Mouse (Mus musculus) limb, embryonic 12.5 days (tissue): ENCODE results near the gene Gpr152. TPM values are rescaled to one million over a fixed set of nuclear protein-coding genes. Genes with fewer than 3 reads are reported as not detected.

Source experiments
- ATAC-seq: fragments of 200-750 bp; cut with Nextera tagmentation; 2 replicates; pipeline ENCODE4 v1.8.0; 2017; ENCODE audit warnings: low read depth, moderate TSS enrichment; ENCODE audit not compliant: insufficient number of reproducible peaks, insufficient read depth, low FRiP score, low TSS enrichment
- H3K27ac ChIP-seq: fragments of 300-500 bp; sonication (generic); 2 replicates; pipeline ENCODE4 v1.5.1; 2016; ENCODE audit warnings: mild to moderate bottlenecking, moderate library complexity
- H3K27me3 ChIP-seq: fragments of 300-500 bp; sonication (generic); 2 replicates; pipeline ENCODE4 v1.6.1; 2016; ENCODE audit warnings: mild to moderate bottlenecking, moderate library complexity
- H3K36me3 ChIP-seq: fragments of 300-500 bp; sonication (generic); 2 replicates; pipeline ENCODE4 v1.6.1; 2016; ENCODE audit warnings: mild to moderate bottlenecking, moderate library complexity
- H3K4me1 ChIP-seq: fragments of 300-500 bp; sonication (generic); replicated peaks from 2 replicates; pipeline ENCODE4 v1.6.1; 2016
- H3K4me2 ChIP-seq: fragments of 300-500 bp; sonication (generic); 2 replicates; pipeline ENCODE4 v1.6.1; 2016; ENCODE audit warnings: mild to moderate bottlenecking, moderate library complexity
- H3K4me3 ChIP-seq: fragments of 300-500 bp; sonication (generic); replicated peaks from 2 replicates; pipeline ENCODE4 v1.5.1; 2016; ENCODE audit warnings: mild to moderate bottlenecking
- H3K9ac ChIP-seq: fragments of 300-500 bp; sonication (generic); replicated peaks from 2 replicates; pipeline ENCODE4 v1.6.1; 2016; ENCODE audit warnings: mild to moderate bottlenecking, moderate library complexity
- H3K9me3 ChIP-seq: fragments of 300-500 bp; sonication (generic); 2 replicates; pipeline ENCODE4 v1.6.1; 2016; ENCODE audit warnings: mild to moderate bottlenecking, moderate library complexity
- WGBS: fragments of 180-500 bp; shearing (Covaris S2); methylation state at CpG from one replicate; pipeline ENCODE4 v1.1.7; 2016; 5-methylcytosine and 5-hydroxymethylcytosine counted together
- polyA plus RNA-seq: library from polyadenylated mRNA; unstranded; fragments of >200 nt; fragmentation: Nextera tagmentation; extraction: Ambion mirVana; gene quantifications from 2 replicates; pipeline ENCODE4 v1.2.1, GENCODE M21; 2016

Gpr152 gene
- polyA plus RNA-seq, 1 experiment from 2014 or later, result not detected

- 83% methylated on average over 12 of the region's 12 CpGs for WGBS
- Histone ChIP-seq H3K4me2 (no peak overlapping the region), H3K9ac (no peak overlapping the region), H3K36me3 (peaks cover 69% of the 10 kb centered on the region), H3K27me3 (no peaks in the 10 kb centered on the region), H3K4me3 (no peak overlapping the region), H3K9me3 (no peaks in the 10 kb centered on the region), H3K4me1 (peaks cover 42% of the 10 kb centered on the region), H3K27ac (no peak overlapping the region)
- no peak for ATAC-seq
Observed at GRCm38 (mm10) chr19:4194776-4195650, 55.4 kb downstream of the Gpr152 start.

Other genes with a start within 250 kb of the Gpr152 start
- gene Tcirg1, start 232.7 kb upstream of the Gpr152 start, polyA plus RNA-seq, result 41.3 and 47.0 TPM in 2 replicates
- 242 and 257 TPM in 2 replicates for gene Ndufs8, start 227.0 kb upstream of the Gpr152 start, polyA plus RNA-seq
- gene Aldh3b1, start 210.0 kb upstream of the Gpr152 start, polyA plus RNA-seq, result 0.60 and 0.65 TPM in 2 replicates
- 11.7 and 12.1 TPM in 2 replicates for gene Unc93b1, start 204.6 kb upstream of the Gpr152 start, polyA plus RNA-seq
- gene Aldh3b3, start 181.1 kb upstream of the Gpr152 start, polyA plus RNA-seq, result not detected in 2 replicates
- 2.7 and 3.6 TPM in 2 replicates for gene Aldh3b2, start 167.5 kb upstream of the Gpr152 start, polyA plus RNA-seq
- 3.6 and 3.7 TPM in 2 replicates for gene Acy3, start 153.2 kb upstream of the Gpr152 start, polyA plus RNA-seq
- not detected in 2 replicates for gene Tbx10, start 147.0 kb upstream of the Gpr152 start, polyA plus RNA-seq
- gene Nudt8, start 139.2 kb upstream of the Gpr152 start, polyA plus RNA-seq, result 30.8 and 31.5 TPM in 2 replicates
- gene Gm49405, start 139.2 kb upstream of the Gpr152 start, polyA plus RNA-seq, result 4.6 and 5.5 TPM in 2 replicates
- 6.8 and 7.6 TPM in 2 replicates for gene Doc2g, start 136.5 kb upstream of the Gpr152 start, polyA plus RNA-seq
- 180 and 201 TPM in 2 replicates for gene Ndufv1, start 127.0 kb upstream of the Gpr152 start, polyA plus RNA-seq
- 476 and 504 TPM in 2 replicates for gene Gstp1, start 101.8 kb upstream of the Gpr152 start, polyA plus RNA-seq
- gene Gstp2, start 93.8 kb upstream of the Gpr152 start, polyA plus RNA-seq, result 1.8 and 10.6 TPM in 2 replicates
- not detected in 2 replicates for gene Gstp3, start 80.2 kb upstream of the Gpr152 start, polyA plus RNA-seq
- gene Cabp2, start 58.2 kb upstream of the Gpr152 start, polyA plus RNA-seq, result not detected in 2 replicates
- 66.9 and 67.1 TPM in 2 replicates for gene Cdk2ap2, start 42.6 kb upstream of the Gpr152 start, polyA plus RNA-seq
- 11.6 and 13.0 TPM in 2 replicates for gene Pitpnm1, start 39.8 kb upstream of the Gpr152 start, polyA plus RNA-seq
- 86.5 and 87.5 TPM in 2 replicates for gene Aip, start 13.9 kb upstream of the Gpr152 start, polyA plus RNA-seq
- 0.12 and 0.14 TPM in 2 replicates for gene Cabp4, start 4.2 kb downstream of the Gpr152 start, polyA plus RNA-seq
- 125 and 131 TPM in 2 replicates for gene Coro1b, start 8.8 kb downstream of the Gpr152 start, polyA plus RNA-seq
- 1.3 and 1.4 TPM in 2 replicates for gene Ptprcap, start 13.8 kb downstream of the Gpr152 start, polyA plus RNA-seq
- 63.3 and 69.4 TPM in 2 replicates for gene Rps6kb2, start 23.6 kb downstream of the Gpr152 start, polyA plus RNA-seq
- 2.3 and 3.1 TPM in 2 replicates for gene Carns1, start 35.7 kb downstream of the Gpr152 start, polyA plus RNA-seq
- 0.60 and 1.5 TPM in 2 replicates for gene Tbc1d10c, start 51.5 kb downstream of the Gpr152 start, polyA plus RNA-seq
- gene Ppp1ca, start 52.3 kb downstream of the Gpr152 start, polyA plus RNA-seq, result 834 and 845 TPM in 2 replicates
- 38.4 and 44.9 TPM in 2 replicates for gene Rad9a, start 61.9 kb downstream of the Gpr152 start, polyA plus RNA-seq
- 8.6 and 9.1 TPM in 2 replicates for gene Clcf1, start 74.5 kb downstream of the Gpr152 start, polyA plus RNA-seq
- not detected in 2 replicates for gene AC109138.7, start 74.6 kb downstream of the Gpr152 start, polyA plus RNA-seq
- 13.8 and 16.2 TPM in 2 replicates for gene Pold4, start 92.1 kb downstream of the Gpr152 start, polyA plus RNA-seq
- gene Ssh3, start 129.4 kb downstream of the Gpr152 start, polyA plus RNA-seq, result 9.1 and 11.6 TPM in 2 replicates
- 12.6 and 12.9 TPM in 2 replicates for gene Ankrd13d, start 143.3 kb downstream of the Gpr152 start, polyA plus RNA-seq
- gene Grk2, start 166.4 kb downstream of the Gpr152 start, polyA plus RNA-seq, result 15.6 and 16.1 TPM in 2 replicates